Mouse (Mus musculus): Measurements from ENCODE around the gene Cd69.

Cd69 gene

DNA sequence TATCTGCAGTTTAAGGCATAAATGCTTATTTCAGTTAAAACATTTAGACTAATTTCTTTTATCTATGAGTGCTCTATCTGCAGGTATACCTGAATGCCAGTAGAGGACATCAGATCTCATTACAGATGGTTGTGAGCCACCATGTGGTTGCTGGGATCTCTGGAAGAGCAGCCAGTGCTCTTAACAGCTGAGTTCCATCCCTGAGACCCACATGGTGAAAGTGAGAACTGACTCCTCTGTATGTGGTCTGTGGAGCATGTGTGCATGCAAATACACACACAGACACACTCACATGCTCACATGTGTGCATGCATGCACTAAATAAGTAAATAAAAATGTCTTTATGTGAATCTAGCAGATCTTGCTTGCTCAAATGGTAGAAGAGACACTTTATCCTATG lies 29.4 kb downstream of the Cd69 start:
- DNase-seq, result no peak

- DNase-seq, result peak; percentile 57
Observed at GRCm38 (mm10) chr6:129241907-129242306, 33.3 kb downstream of the Cd69 start.

DNA sequence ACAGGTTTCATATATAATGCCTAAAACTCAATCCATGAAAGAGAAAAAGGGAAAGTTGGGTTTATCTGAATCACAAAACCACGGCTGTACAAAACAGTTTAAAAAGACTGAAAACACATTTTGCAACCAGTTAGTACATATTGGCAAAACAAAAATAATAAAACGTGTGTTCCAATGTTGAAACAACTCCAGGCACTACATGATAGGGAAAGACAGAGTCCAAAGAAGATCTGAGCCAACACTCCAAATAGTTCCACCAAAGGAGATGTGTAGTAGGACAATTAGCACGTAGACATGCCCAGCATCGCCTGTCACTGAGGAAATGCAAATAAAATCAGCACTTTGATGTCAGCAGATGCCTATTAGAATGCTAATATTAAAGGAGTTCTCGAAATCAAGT lies 33.8 kb downstream of the Cd69 start:
- no peak for DNase-seq

GRCm38 (mm10) chr6:129239564-129240248 lies 35.5 kb downstream of the Cd69 start:
- no peak for DNase-seq

DNA sequence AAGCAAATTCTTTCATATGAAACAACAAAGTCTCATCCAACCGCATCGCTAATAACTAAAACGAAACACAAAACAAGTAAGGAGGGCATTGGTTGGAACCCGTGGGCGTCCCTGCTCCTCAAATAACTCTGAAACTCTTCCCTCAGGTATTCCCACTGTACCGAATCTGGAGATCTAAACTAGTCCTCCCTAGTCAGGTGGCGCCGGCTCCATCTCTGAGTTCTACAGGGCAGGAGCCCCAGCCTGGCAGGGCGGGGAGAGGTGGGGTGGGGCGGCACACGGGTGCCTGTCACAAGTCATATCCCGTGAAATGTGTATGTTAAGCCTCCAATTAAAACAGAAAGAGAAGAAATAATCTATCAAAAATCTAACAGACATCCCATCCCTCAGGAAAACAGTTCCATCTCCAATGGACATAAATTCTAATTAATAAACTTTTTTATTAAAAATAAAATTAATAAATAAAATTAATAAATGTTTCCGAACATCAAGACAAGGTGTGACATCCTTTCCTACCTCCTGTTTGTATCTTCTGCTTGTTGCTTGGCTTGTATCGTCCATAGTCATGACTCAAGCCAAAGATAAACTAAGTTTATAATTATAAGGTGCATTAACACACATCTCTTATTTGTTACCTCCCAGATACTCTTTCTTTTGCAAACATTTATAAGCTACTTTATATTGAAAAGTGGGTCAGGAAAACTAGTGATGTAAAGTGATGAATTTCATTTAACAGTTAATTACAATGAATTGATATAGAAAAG lies 36.8 kb downstream of the Cd69 start:
- DNase-seq, result peak; percentile 84

- DNase-seq, result peak; percentile 91
Observed at GRCm38 (mm10) chr6:129237350-129238274, 37.6 kb downstream of the Cd69 start.

DNA sequence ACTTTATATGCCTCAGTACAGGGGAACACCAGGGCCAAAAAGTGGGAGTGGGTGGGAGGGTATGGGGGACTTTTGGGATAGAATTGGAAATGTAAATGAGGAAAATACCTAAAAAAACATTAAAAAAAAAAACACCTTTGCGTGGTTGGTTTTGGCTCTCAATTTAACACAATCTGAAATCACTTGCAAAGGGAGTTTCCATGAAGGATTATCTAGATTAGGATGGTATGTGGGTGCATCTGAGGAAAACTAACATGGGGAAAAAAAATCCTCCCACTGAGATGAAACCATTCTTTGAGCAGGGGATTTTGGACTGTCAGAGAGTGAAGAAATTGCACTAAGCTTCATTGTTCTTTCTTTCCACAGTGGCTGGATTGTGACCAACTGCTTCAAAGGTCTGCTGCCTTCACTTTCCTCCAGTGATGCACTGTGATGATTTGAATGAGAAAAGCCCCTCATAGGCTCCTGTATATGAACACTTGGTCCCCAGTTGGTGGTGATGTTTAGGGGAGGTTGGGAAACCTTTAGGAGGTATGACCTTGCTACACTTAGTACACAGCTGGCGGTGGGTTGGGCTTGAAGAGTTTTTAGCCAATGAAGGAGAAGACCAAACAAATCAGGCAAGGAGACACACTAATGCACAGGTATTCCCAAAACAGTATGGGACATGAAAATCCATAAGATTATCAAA lies 38.4 kb downstream of the Cd69 start:
- DNase-seq, result peak; percentile 65

GRCm38 (mm10) chr6:129235855-129236461 lies 39.3 kb downstream of the Cd69 start:
- DNase-seq, result no peak

- DNase-seq, result peak; percentile 55
Observed at GRCm38 (mm10) chr6:129234456-129235360, 40.5 kb downstream of the Cd69 start.

DNA sequence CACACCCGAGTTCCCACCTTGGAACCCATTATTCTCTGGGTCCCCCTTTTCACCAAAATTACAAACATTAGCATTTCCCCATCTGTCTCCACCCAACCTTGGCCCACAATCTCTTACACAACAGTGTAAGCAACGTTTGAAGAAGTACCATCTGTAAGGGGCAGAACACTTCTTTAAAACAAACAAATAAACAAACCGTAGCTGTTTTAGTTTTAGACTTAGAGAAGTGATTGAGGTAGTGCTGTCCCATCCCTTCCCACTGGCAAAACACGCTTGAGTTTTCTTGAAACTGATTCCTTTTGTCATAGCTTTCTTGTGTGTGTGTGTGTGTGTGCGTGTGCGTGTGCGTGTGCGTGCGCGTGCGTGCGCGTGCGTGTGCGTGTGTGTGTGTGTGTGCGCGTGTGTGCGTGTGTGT lies 41.3 kb downstream of the Cd69 start:
- DNase-seq, result no peak

DNA sequence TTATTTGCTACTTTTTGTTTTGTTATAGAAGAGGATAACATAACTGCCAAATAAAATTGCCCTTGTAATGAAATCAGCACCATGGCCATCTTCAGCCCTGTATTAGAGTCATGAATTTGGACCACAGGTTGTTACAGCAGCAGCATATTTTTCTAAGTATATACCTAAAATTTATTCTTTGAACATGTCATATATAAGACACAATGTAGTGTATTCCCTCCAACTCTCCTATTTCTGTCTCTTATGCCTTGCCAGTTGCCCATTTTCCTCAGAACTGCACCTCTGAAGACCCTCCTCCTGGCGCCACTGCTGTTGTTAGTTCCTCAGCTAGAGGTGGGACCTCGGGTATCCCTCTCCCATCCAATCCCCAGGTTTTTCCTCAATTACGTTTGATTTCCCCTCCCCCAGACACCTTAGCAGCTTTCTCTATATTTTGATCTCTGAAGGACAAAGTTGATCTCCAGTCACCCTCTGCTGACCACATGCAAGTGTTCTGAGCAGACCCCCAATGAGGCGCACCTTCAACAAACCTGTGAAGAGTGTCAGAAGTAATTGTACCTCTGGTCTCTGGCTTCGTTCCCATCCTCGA lies 41.8 kb downstream of the Cd69 start:
- DNase-seq, result peak; percentile 40

DNA sequence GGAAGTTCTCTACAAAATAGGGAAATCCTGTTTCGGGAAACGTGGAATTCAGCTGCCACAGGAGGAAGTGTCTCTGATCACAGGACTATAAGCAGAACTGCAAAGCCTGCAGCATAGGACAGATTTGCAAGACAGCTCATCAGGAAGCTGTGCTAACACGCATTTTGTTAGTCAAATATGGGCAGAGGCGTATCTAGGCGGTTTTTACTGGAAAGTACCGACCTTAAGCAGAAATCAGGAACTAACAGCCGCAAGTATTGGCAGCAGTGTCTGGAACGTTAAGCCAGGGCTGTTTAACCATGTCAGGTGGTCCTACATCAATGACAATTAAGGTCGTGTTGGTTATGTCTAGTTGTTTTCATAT lies 42.4 kb downstream of the Cd69 start:
- peak; percentile 42 for DNase-seq

GRCm38 (mm10) chr6:129232005-129232841 lies 43.0 kb downstream of the Cd69 start:
- no peak for DNase-seq

DNA sequence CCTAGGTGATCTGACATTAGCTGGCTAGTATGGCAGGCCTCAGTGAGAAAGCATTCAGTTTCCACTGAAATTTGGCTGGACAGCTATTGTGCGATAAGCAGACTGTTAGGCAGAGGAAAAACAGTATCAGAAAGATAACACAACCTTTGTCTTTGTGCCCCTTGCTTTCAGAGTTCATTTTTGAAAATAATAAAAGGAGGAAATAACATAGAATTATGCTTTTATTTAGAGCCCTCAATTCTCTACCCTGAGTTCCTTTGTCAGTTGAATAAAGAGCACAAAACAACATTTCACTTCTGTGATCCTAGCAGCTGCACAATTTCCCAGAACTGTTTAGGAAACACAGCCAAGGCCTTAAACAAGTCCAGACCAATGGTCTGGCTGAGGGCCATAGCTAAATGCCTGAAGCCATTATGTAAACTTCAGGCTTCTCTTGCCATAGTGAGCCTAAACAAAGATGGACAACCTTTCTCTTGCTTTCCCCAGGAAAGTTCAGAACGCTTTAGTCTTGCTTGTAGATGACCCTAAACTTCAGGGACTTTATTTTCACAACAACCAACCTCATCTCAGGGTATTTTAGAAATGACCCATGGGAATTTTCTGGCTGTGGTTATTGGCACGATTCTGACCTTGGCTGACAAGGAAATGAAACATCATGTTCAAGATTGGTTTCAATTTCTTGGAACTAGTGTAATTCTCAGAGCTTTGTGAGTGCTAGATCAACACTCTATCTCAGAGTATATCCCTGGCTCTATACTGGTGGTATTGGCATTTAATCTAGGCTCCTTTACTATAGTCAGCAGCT lies 45.3 kb downstream of the Cd69 start:
- DNase-seq, result no peak

- DNase-seq, result no peak
Observed at GRCm38 (mm10) chr6:129228935-129229773, 46.1 kb downstream of the Cd69 start.

DNA sequence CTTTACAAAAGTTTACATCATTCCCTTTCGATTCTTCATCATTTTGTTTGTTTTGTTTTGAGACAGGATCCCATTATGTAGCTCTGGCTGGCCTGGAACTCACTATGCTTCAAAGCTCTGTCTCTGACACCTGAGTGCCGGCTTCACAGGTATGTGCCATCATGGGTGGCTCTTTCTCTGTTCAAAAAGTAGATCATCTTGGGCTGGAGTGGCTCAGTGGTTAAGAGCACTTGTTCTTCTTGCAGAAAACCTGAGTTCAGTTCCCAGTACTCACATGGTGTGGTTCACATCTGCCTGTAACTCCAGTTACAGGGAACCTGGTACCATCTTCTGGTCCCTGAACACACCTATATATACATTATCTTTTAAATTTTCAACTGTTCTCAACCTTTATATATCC lies 50.2 kb downstream of the Cd69 start:
- DNase-seq, result no peak

GRCm38 (mm10) chr6:129224090-129224489 lies 51.1 kb downstream of the Cd69 start:
- DNase-seq, result no peak

- no peak for DNase-seq
Observed at GRCm38 (mm10) chr6:129223611-129224010, 51.6 kb downstream of the Cd69 start.
